Mouse (Mus musculus) ES-E14 (cell line): ENCODE results near the gene Hoxc5. TPM values are rescaled to one million over a fixed set of nuclear protein-coding genes. Genes with fewer than 3 reads are reported as not detected.

Experiments used
- DNase-seq: peaks from one replicate; pipeline ENCODE4 v3.0.0-alpha.2; 2013; ENCODE audit warnings: low read depth, low spot score
- H3K27ac ChIP-seq: 2 replicates; pipeline ENCODE4 v1.5.1; 2012; ENCODE audit warnings: low read depth, mild to moderate bottlenecking, low read length, moderate library complexity, mixed read lengths; ENCODE audit not compliant: poor library complexity, insufficient read depth, severe bottlenecking
- H3K36me3 ChIP-seq: 2 replicates; pipeline ENCODE4 v1.6.1; 2012; ENCODE audit warnings: mild to moderate bottlenecking, low read length, moderate library complexity, mixed read lengths; ENCODE audit not compliant: control insufficient read depth, poor library complexity, insufficient read depth, severe bottlenecking
- H3K4me1 ChIP-seq, 2 experiments: fragments of 150-350 bp in 1 of 2; sonication (generic) in 1 of 2; 2 replicates each; pipeline ENCODE4 v1.6.1; 2012; ENCODE audit warnings: low read length in 2 of 2, mild to moderate bottlenecking in 1 of 2, mixed read lengths in 1 of 2; ENCODE audit not compliant: control insufficient read depth in 2 of 2, insufficient read depth in 2 of 2, poor library complexity in 1 of 2
- H3K4me3 ChIP-seq, 2 experiments: fragments of 150-350 bp in 1 of 2; sonication (generic) in 1 of 2; 2 replicates each; pipeline ENCODE4 v1.5.1; 2012; ENCODE audit warnings: low read length in 2 of 2, low read depth in 1 of 2, mild to moderate bottlenecking in 1 of 2, mixed read lengths in 1 of 2; ENCODE audit not compliant: insufficient read depth in 1 of 2, poor library complexity in 1 of 2, severe bottlenecking in 1 of 2
- H3K9ac ChIP-seq: 2 replicates; pipeline ENCODE4 v1.6.1; 2012; ENCODE audit warnings: low read depth, mild to moderate bottlenecking, low read length, mixed read lengths; ENCODE audit not compliant: poor library complexity, insufficient read depth, severe bottlenecking
- H3K9me3 ChIP-seq: fragments of 150-350 bp; sonication (generic); 2 replicates; pipeline ENCODE4 v1.6.1; 2012; ENCODE audit warnings: low read depth, mild to moderate bottlenecking, low read length; ENCODE audit not compliant: control insufficient read depth, insufficient read depth
- CHD2 ChIP-seq: IDR thresholded peaks from 2 replicates; pipeline ENCODE4 v1.6.1; 2014; ENCODE audit warnings: mild to moderate bottlenecking, low read depth, low read length, inconsistent platforms
- HCFC1 ChIP-seq: IDR thresholded peaks from 2 replicates; pipeline ENCODE4 v1.6.1; 2012; ENCODE audit warnings: low read length, inconsistent platforms, borderline replicate concordance; ENCODE audit not compliant: insufficient read depth
- MAFK ChIP-seq: IDR thresholded peaks from 2 replicates; pipeline ENCODE4 v1.6.1; 2014; ENCODE audit warnings: mild to moderate bottlenecking, low read depth, low read length, inconsistent platforms; ENCODE audit not compliant: insufficient read depth
- ZC3H11A ChIP-seq: IDR thresholded peaks from 2 replicates; pipeline ENCODE4 v1.6.1; 2012; ENCODE audit warnings: low read depth, mild to moderate bottlenecking, inconsistent platforms, low read length, borderline replicate concordance
- ZNF384 ChIP-seq: IDR thresholded peaks from 2 replicates; pipeline ENCODE4 v1.6.1; 2012; ENCODE audit warnings: low read depth, low read length, inconsistent platforms
- in situ Hi-C, 2 experiments: fragments of 600-800 bp; cut with MboI; formaldehyde crosslinking; loops; one replicate each; pipeline ENCODE4 v1.15.1; 2025; ENCODE audit warnings: low sequenced_read_pairs in 2 of 2, inconsistent platforms in 1 of 2; ENCODE audit not compliant: unreplicated experiment in 2 of 2
- total RNA-seq: library from RNA; depleted of rRNA; stranded (reverse); fragments of 300-350 nt; gene quantifications from 2 replicates; pipeline ENCODE4 v1.2.3, GENCODE M21; 2012

The Hoxc5 gene
- total RNA-seq, 1 experiment, result 0.22 TPM

- TF ChIP-seq ZNF384 (no peak), CHD2 (no peak), HCFC1 (no peak), ZC3H11A (no peak), MAFK (no peak)
These were observed 25.0 kb downstream of the Hoxc5 start for GRCm38 (mm10) chr15:102992206-102992605.

GRCm38 (mm10) chr15:102992863-102993262 lies 25.6 kb downstream of the Hoxc5 start:
- in situ Hi-C loops, result loop anchor here in 1 of 2 experiments (25.0 kb wide), 1 partner anchor 319 kb away; the partner anchor contains the start of gene Gpr84
- H3K4me1 ChIP-seq, result peaks cover 0 to 7% of the 10 kb centered on the region in 2 experiments; a peak in 1 of 4 replicates
- TF ChIP-seq CHD2 (no peak), HCFC1 (no peak), MAFK (no peak), ZC3H11A (no peak), ZNF384 (no peak)
- no peak overlapping the region for H3K9ac ChIP-seq
- no peak for DNase-seq
- H3K9me3 ChIP-seq, result no peaks in the 10 kb centered on the region
- no peak overlapping the region for H3K4me3 ChIP-seq
- no peaks in the 10 kb centered on the region for H3K36me3 ChIP-seq
- peak overlapping the region; percentile 12; the same call in 1 of the 2 replicates for H3K27ac ChIP-seq

More at GRCm38 (mm10) chr15:102992206-102992605, 25.0 kb downstream of the Hoxc5 start:
- in situ Hi-C loops, result loop anchor here in 1 of 2 experiments (25.0 kb wide), 1 partner anchor 320 kb away; the partner anchor contains the start of gene Gpr84
- H3K27ac ChIP-seq, result no peak overlapping the region
- H3K9ac ChIP-seq, result no peak overlapping the region
- no peak for DNase-seq
- no peaks in the 10 kb centered on the region for H3K36me3 ChIP-seq
- H3K9me3 ChIP-seq, result no peaks in the 10 kb centered on the region
- H3K4me3 ChIP-seq, result no peak overlapping the region
- peaks cover 0 to 7% of the 10 kb centered on the region in 2 experiments; a peak in 1 of 4 replicates for H3K4me1 ChIP-seq

GRCm38 (mm10) chr15:102996548-102996947 lies 29.3 kb downstream of the Hoxc5 start:
- in situ Hi-C loops, result loop anchor here (5.0 to 25.0 kb wide), 2 partner anchors 34 to 316 kb away; partner anchors contain the start of gene Gpr84 (in 1 of the 2)
- H3K4me1 ChIP-seq, result peaks cover 0 to 3% of the 10 kb centered on the region in 2 experiments; a peak in 1 of 4 replicates
- no peak for TF ChIP-seq ZC3H11A
- no peak for TF ChIP-seq MAFK
- TF ChIP-seq ZNF384, result no peak
- no peak for TF ChIP-seq HCFC1
- no peak for TF ChIP-seq CHD2
- H3K36me3 ChIP-seq, result no peaks in the 10 kb centered on the region
- no peak overlapping the region for H3K9ac ChIP-seq
- H3K4me3 ChIP-seq, result no peak overlapping the region
- H3K27ac ChIP-seq, result no peak overlapping the region
- DNase-seq, result no peak
- no peaks in the 10 kb centered on the region for H3K9me3 ChIP-seq

GRCm38 (mm10) chr15:102997431-102997830 lies 30.2 kb downstream of the Hoxc5 start:
- Histone ChIP-seq H3K9me3 (no peaks in the 10 kb centered on the region), H3K4me3 (no peak overlapping the region), H3K4me1 (peaks cover 0 to 3% of the 10 kb centered on the region in 2 experiments; a peak in 1 of 4 replicates), H3K9ac (no peak overlapping the region), H3K27ac (no peak overlapping the region), H3K36me3 (no peaks in the 10 kb centered on the region)
- in situ Hi-C loops, result loop anchor here (5.0 to 25.0 kb wide), 2 partner anchors 35 to 315 kb away; partner anchors contain the start of gene Gpr84 (in 1 of the 2)
- DNase-seq, result no peak
- TF ChIP-seq CHD2 (no peak), HCFC1 (no peak), ZC3H11A (no peak), MAFK (no peak), ZNF384 (no peak)
